Mouse (Mus musculus) lung, postnatal 0 days (tissue): ENCODE measurements around the gene Celf5.
A peak's percentile ranks its signal among the peaks of the same experiment; 100 is the strongest.

ENCODE experiments used
- CTCF ChIP-seq: IDR thresholded peaks from 2 replicates; pipeline ENCODE4 v1.5.1; 2016; ENCODE audit warnings: antibody characterized with exemption, mild to moderate bottlenecking
- EP300 ChIP-seq: IDR thresholded peaks from 2 replicates; pipeline ENCODE4 v1.6.1; 2016; ENCODE audit warnings: antibody characterized with exemption, mild to moderate bottlenecking, control low read depth

DNA sequence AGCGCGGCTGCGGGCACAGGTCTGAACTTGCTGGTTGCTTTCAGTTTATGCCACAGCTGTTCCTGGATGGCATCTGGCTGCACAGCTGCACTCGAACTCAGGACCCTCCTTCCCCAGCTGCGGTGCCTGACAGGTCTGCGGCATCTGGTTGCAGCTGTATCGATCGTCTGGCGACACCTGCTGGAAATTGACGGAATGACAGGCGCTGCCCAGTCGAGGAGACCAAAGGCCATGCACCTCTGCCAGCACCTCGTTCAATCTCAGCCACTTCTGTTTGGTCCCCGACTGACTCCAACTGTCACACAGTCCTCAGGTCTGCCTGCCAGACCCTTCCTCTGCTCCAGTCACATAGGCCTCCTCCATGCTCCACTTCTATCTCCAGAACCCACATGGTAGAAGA, 44.3 kb upstream of the Celf5 start:
- TF ChIP-seq EP300: no peak
- TF ChIP-seq CTCF: peak; percentile 98
